Mouse (Mus musculus) midbrain, postnatal 0 days (tissue): ENCODE results near the gene Zbed3. TPM values are rescaled to one million over a fixed set of nuclear protein-coding genes. Genes with fewer than 3 reads are reported as not detected.
"Not testable (repeated sequence)": the region's sequence is repeated elsewhere in the genome, so short reads cannot be mapped to it uniquely, and the experiment has no call there.

Source experiments
- ATAC-seq: fragments of 200-750 bp; cut with Nextera tagmentation; 2 replicates; pipeline ENCODE4 v1.8.0; 2017; ENCODE audit warnings: moderate number of reproducible peaks, mild to moderate bottlenecking, moderate TSS enrichment, moderate library complexity; ENCODE audit not compliant: low FRiP score
- DNase-seq: peaks from one replicate; pipeline ENCODE4 v3.0.0-alpha.2; 2015; ENCODE audit warnings: low spot score
- H3K27ac ChIP-seq: fragments of 300-500 bp; sonication (generic); 2 replicates; pipeline ENCODE4 v1.5.1; 2014; ENCODE audit warnings: low read depth, mild to moderate bottlenecking, low read length, mixed read lengths
- H3K27me3 ChIP-seq: fragments of 300-500 bp; sonication (generic); 2 replicates; pipeline ENCODE4 v1.6.1; 2014; ENCODE audit warnings: low read length, control low read depth, mixed read lengths; ENCODE audit not compliant: insufficient read depth
- H3K36me3 ChIP-seq: fragments of 300-500 bp; sonication (generic); 2 replicates; pipeline ENCODE4 v1.6.1; 2014; ENCODE audit warnings: low read length, control low read depth, mixed read lengths; ENCODE audit not compliant: insufficient read depth
- H3K4me1 ChIP-seq: fragments of 300-500 bp; sonication (generic); 2 replicates; pipeline ENCODE4 v1.6.1; 2014; ENCODE audit warnings: mild to moderate bottlenecking, control low read depth, antibody characterized with exemption, low read length, mixed read lengths; ENCODE audit not compliant: insufficient read depth
- H3K4me2 ChIP-seq: fragments of 300-500 bp; sonication (generic); 2 replicates; pipeline ENCODE4 v1.6.1; 2014; ENCODE audit warnings: low read depth, mild to moderate bottlenecking, low read length, mixed read lengths; ENCODE audit not compliant: poor library complexity, severe bottlenecking
- H3K4me3 ChIP-seq: fragments of 300-500 bp; sonication (generic); 2 replicates; pipeline ENCODE4 v1.5.1; 2014; ENCODE audit warnings: low read depth, mild to moderate bottlenecking, low read length, moderate library complexity
- H3K9ac ChIP-seq: fragments of 300-500 bp; sonication (generic); replicated peaks from 2 replicates; pipeline ENCODE4 v1.6.1; 2014; ENCODE audit warnings: mild to moderate bottlenecking, low read length, moderate library complexity, mixed read lengths; ENCODE audit not compliant: poor library complexity, severe bottlenecking
- H3K9me3 ChIP-seq: fragments of 300-500 bp; sonication (generic); 2 replicates; pipeline ENCODE4 v1.6.1; 2016; ENCODE audit warnings: low read length, control low read depth
- CTCF ChIP-seq: IDR thresholded peaks from 2 replicates; pipeline ENCODE4 v1.5.1; 2016; ENCODE audit warnings: antibody characterized with exemption, mild to moderate bottlenecking
- WGBS: fragments of 180-500 bp; shearing (Covaris S2); extraction: QIAGEN DNeasy Blood & Tissue Kit; methylation state at CpG from one replicate; pipeline ENCODE4 v1.1.7; 2014; 5-methylcytosine and 5-hydroxymethylcytosine counted together
- polyA plus RNA-seq: library from polyadenylated mRNA; unstranded; fragments of >200 nt; fragmentation: Nextera tagmentation; extraction: Ambion mirVana; gene quantifications from 2 replicates; pipeline ENCODE4 v1.2.1, GENCODE M21; 2015
- total RNA-seq: library from RNA; depleted of rRNA; stranded (reverse); fragments of >200 nt; gene quantifications from 2 replicates; pipeline ENCODE4 v1.2.3, GENCODE M21; 2014; rRNA removed

The Zbed3 gene
- total and polyA plus RNA-seq, 2 experiments from 2014 or later, result 23.8 to 31.5 TPM

GRCm38 (mm10) chr13:95374701-95375553 lies 51.5 kb downstream of the Zbed3 start, which contains the start of gene Aggf1:
Gene Aggf1 (minus strand): TSS chr13:95375352.
- no peak for TF ChIP-seq CTCF
- H3K4me2 ChIP-seq, result peak within 1 kb of the TSS; percentile 75
- peak within 1 kb of the TSS; percentile 73 for H3K27ac ChIP-seq
- H3K4me1 ChIP-seq, result no peaks in the 10 kb centered on the region
- H3K27me3 ChIP-seq, result no peaks in the 10 kb centered on the region
- peak within 1 kb of the TSS; percentile 86 for H3K9ac ChIP-seq
- no peaks in the 10 kb centered on the region for H3K9me3 ChIP-seq
- H3K36me3 ChIP-seq, result peaks cover 6% of the 10 kb centered on the region
- peak within 1 kb of the TSS; percentile 98 for H3K4me3 ChIP-seq
- ATAC-seq (peak; percentile 98), DNase-seq (peak; percentile 96)
- WGBS, result under 1% methylated on average over 84 of the region's 86 CpGs

DNA sequence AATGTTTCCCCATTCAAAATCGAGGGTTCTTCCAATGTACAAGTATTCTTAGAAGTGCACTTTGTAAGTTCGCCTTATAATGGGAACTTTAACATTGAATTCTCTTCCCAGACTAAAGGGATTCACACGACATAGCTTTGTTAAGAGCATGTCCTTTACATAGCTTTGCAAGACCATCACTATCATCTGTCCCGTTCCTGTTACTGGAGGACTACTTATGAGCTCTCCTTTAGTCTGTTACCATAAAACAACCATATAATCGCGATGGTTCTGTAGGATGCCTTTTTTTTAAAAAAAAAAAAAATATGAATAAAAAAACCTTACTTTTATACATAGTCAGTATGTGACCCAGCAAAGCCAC lies 52.1 kb downstream of the Zbed3 start:
- peak overlapping the region; percentile 98 for H3K4me3 ChIP-seq
- H3K27ac ChIP-seq, result peak overlapping the region; percentile 73
- ATAC-seq, result peak; percentile 13
- peak overlapping the region; percentile 86; the same call in 1 of the 2 replicates for H3K9ac ChIP-seq
- peak overlapping the region; percentile 75 for H3K4me2 ChIP-seq
- H3K9me3 ChIP-seq, result no peaks in the 10 kb centered on the region
- H3K36me3 ChIP-seq, result peaks cover under 1% of the 10 kb centered on the region; the same call in 1 of the 2 replicates
- TF ChIP-seq CTCF, result no peak
- no peaks in the 10 kb centered on the region for H3K27me3 ChIP-seq
- H3K4me1 ChIP-seq, result no peaks in the 10 kb centered on the region
- DNase-seq, result no peak
- 24% methylated on average over 6 of the region's 6 CpGs for WGBS

DNA sequence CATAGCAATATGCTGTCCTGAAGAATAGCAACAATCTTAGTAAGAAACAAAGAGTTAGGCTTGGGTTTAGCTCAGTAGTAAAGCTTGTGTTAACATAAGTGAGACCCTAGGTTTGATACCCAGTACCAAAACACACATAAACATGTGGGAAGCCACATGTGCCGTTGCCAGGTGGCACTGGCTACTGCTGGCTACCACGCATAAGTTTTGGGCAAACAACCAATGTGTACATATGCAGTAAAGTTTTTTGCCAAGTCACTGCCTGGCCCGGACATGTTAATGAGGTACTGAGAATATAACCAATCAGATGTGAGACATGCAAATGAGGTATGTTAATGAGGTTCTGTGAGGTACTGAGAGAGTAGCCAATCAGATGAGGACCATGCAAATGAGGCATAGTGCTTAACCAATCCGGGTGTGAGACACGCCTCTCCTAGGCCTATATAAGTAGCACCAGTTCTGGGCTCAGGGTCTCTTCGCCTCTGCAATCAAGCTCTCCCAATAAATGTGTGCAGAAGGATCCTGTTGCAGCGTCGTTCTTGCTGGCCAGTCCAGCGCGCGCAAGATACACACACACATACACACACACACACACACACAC lies 53.4 kb downstream of the Zbed3 start:
- not testable (repeated sequence) for DNase-seq, H3K27ac ChIP-seq, H3K4me3 ChIP-seq, H3K27me3 ChIP-seq, ATAC-seq, H3K4me1 ChIP-seq, H3K9me3 ChIP-seq, H3K36me3 ChIP-seq, H3K9ac ChIP-seq, H3K4me2 ChIP-seq
- WGBS, result 98% methylated on average over 11 of the region's 11 CpGs

DNA sequence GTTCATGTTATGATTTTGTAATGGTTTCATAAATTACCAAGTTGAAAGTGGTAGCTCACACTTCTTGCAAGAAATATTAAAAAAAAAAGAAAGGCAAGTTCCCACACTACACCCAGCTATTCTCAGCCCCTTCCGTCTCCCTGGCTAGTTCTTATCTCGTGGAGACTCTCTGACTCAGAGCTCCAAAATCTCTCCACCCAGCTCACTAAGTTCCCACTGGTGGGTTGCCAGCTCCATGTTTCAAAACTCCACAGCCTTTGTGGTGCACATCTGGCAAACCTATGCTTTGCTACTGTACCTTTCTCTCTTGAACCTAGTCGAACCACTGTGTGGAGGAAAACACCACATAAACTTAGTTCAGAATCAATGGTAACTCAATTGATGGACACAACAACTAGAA lies 55.3 kb downstream of the Zbed3 start:
- Histone ChIP-seq H3K4me2 (no peak overlapping the region), H3K9me3 (no peaks in the 10 kb centered on the region), H3K4me1 (no peaks in the 10 kb centered on the region), H3K36me3 (no peaks in the 10 kb centered on the region), H3K27me3 (no peaks in the 10 kb centered on the region), H3K27ac (no peak overlapping the region), H3K4me3 (no peak overlapping the region), H3K9ac (no peak overlapping the region)
- DNase-seq (no peak), ATAC-seq (no peak)
- TF ChIP-seq CTCF, result no peak
- 87% methylated on average over 3 of the region's 3 CpGs for WGBS

DNA sequence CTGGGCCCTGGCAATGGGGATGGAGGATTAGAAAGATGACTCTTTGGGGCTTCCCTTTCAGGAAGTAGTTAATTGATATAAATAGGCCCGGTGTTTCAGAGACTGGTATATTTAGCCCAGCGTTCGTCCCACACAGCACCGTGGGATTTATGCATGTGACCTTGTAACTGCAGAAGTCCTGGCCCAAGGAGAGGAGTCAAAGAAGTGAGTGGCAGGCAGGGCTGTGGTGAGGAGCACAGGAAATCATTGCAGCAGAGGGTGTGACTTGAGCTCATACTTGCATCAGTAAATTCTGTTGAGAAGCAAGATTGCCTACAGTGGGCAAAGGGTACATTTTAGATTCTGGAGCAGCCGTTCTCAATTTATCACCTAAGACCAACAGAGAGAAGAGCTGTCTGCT lies 59.0 kb downstream of the Zbed3 start:
- H3K27me3 ChIP-seq, result no peaks in the 10 kb centered on the region
- 92% methylated on average over 5 of the region's 5 CpGs for WGBS
- no peaks in the 10 kb centered on the region for H3K9me3 ChIP-seq
- H3K4me2 ChIP-seq, result no peak overlapping the region
- no peak for TF ChIP-seq CTCF
- no peak overlapping the region for H3K27ac ChIP-seq
- no peak overlapping the region for H3K4me3 ChIP-seq
- no peaks in the 10 kb centered on the region for H3K36me3 ChIP-seq
- H3K4me1 ChIP-seq, result no peaks in the 10 kb centered on the region
- no peak for DNase-seq
- ATAC-seq, result no peak
- H3K9ac ChIP-seq, result no peak overlapping the region

Other genes with a start within 250 kb of the Zbed3 start
- gene Pde8b, start 73.3 kb upstream of the Zbed3 start, total RNA-seq, result 23.6 and 28.7 TPM in 2 replicates
- 6.4 and 7.1 TPM in 2 replicates for gene Pde8b, start 73.3 kb upstream of the Zbed3 start, polyA plus RNA-seq
- gene Aggf1, start 51.7 kb downstream of the Zbed3 start, total RNA-seq, result 25.5 and 27.6 TPM in 2 replicates
- 26.7 and 28.7 TPM in 2 replicates for gene Aggf1, start 51.7 kb downstream of the Zbed3 start, polyA plus RNA-seq
- 3.7 and 7.7 TPM in 2 replicates for gene Crhbp, start 121.3 kb downstream of the Zbed3 start, total RNA-seq
- 5.2 and 6.7 TPM in 2 replicates for gene Crhbp, start 121.3 kb downstream of the Zbed3 start, polyA plus RNA-seq
- not detected in 2 replicates for gene S100z, start 155.1 kb downstream of the Zbed3 start, total RNA-seq
- not detected in 2 replicates for gene S100z, start 155.1 kb downstream of the Zbed3 start, polyA plus RNA-seq
- gene F2rl1, start 201.6 kb downstream of the Zbed3 start, total RNA-seq, result 0.16 and 0.19 TPM in 2 replicates
- 0.21 TPM in 1 of 2 replicates, not detected in the other for gene F2rl1, start 201.6 kb downstream of the Zbed3 start, polyA plus RNA-seq